Comparison of ENCODE assay signal across 21 mouse cellular contexts in genomic region chr6:82684136-82684535, GRCm38 (mm10). TPM values are rescaled to one million over a fixed set of nuclear protein-coding genes. Genes with fewer than 3 reads are reported as not detected.
DNase-seq lines count a peak whose midpoint lies in the region; ATAC-seq and TF ChIP-seq lines count a peak whose summit lies in the region.
"Had no signal": no experiment of that assay in that cellular context is flagged by ENCODE, and none has a peak within 500 bp of the region (broad histone marks: within the 10 kb centered on the region; RNA-seq: fewer than 3 reads in every experiment).

No protein-coding gene starts in this region.

- H3K9ac ChIP-seq in liver, adult 2 months (ENCODE audit: low read depth, low read length): no peak overlapping the region
- no peak overlapping the region for H3K9ac ChIP-seq in liver, embryonic 12.5 days

- TF ChIP-seq POLR2A in liver, adult 2 months (IDR thresholded peaks at IDR 0.05; ENCODE audit: extremely low read depth, insufficient read depth, low read length): no peak
- no peak for TF ChIP-seq POLR2A in testis, adult 2 months (IDR thresholded peaks at IDR 0.05; ENCODE audit: control insufficient read depth, low read depth, low read length)

- H3K27ac ChIP-seq in liver, adult 2 months (replicated peaks; ENCODE audit: insufficient read depth, low read depth, low read length): no peak overlapping the region
- H3K27ac ChIP-seq in liver, embryonic 12.5 days: no peak overlapping the region
- no peak overlapping the region for H3K27ac ChIP-seq in testis, adult 2 months (ENCODE audit: control insufficient read depth, insufficient read depth, low read depth, low read length)

- no peak for ATAC-seq in liver, embryonic 12.5 days
- ATAC-seq: activated CD4-positive, CD25-positive, alpha-beta regulatory T cell, adult 4 months; CD4-positive, CD25-positive, alpha-beta regulatory T cell, adult 4 months; Patski had no signal

- no peaks in the 10 kb centered on the region for H3K27me3 ChIP-seq in liver, adult 2 months (ENCODE audit: control insufficient read depth, insufficient read depth, low read length)
- H3K27me3 ChIP-seq in liver, embryonic 12.5 days (replicated peaks): no peaks in the 10 kb centered on the region
- H3K27me3 ChIP-seq in testis, adult 2 months (ENCODE audit: control insufficient read depth, insufficient read depth, low read length): no peaks in the 10 kb centered on the region
- H3K27me3 ChIP-seq: CH12.LX, Patski had no signal

- peak; percentile 67 for DNase-seq in heart, adult 11 months
- no peak for DNase-seq in heart, postnatal 36 days
- peak; percentile 63 for DNase-seq in liver, adult 2 months (ENCODE audit: extremely low read depth, low read depth, low spot score)
- DNase-seq in testis, postnatal 10 days (ENCODE audit: low spot score): no peak
- DNase-seq: adrenal gland, adult 2 months; adrenal gland, adult 8-10 months; adrenal gland, postnatal 10 days; adrenal gland, postnatal 14 days; adrenal gland, postnatal 25 days; adrenal gland, postnatal 36 days; B cell, adult 2 months; cerebellum, adult 11 months; cerebellum, adult 11-12 months; cerebellum, adult 18-20 months had no signal

- no peaks in the 10 kb centered on the region for H3K4me1 ChIP-seq in liver, adult 2 months (ENCODE audit: control insufficient read depth, insufficient read depth, low read length)
- H3K4me1 ChIP-seq in liver, embryonic 12.5 days: no peaks in the 10 kb centered on the region
- H3K4me1 ChIP-seq in testis, adult 2 months (ENCODE audit: control insufficient read depth, insufficient read depth, low read length): no peaks in the 10 kb centered on the region

- no peaks in the 10 kb centered on the region for H3K9me3 ChIP-seq in liver, embryonic 12.5 days (replicated peaks)

- H3K4me2 ChIP-seq in liver, embryonic 12.5 days: no peak overlapping the region

- intact Hi-C loops in heart, postnatal 36 days (cut with DNase I): no loop called here

- H3K79me2 ChIP-seq in liver, adult 2 months (ENCODE audit: control insufficient read depth, insufficient read depth, low read length): no peaks in the 10 kb centered on the region

- no peaks in the 10 kb centered on the region for H3K36me3 ChIP-seq in liver, adult 2 months (ENCODE audit: control insufficient read depth, insufficient read depth, low read length)
- H3K36me3 ChIP-seq in liver, embryonic 12.5 days: no peaks in the 10 kb centered on the region
- H3K36me3 ChIP-seq in testis, adult 2 months (ENCODE audit: control insufficient read depth, insufficient read depth, low read length): no peaks in the 10 kb centered on the region
- H3K36me3 ChIP-seq: G1E had no signal

- H3K4me3 ChIP-seq in liver, adult 2 months (ENCODE audit: insufficient read depth, low read depth, low read length): no peak overlapping the region
- H3K4me3 ChIP-seq in liver, embryonic 12.5 days: no peak overlapping the region
- peak overlapping the region; percentile 64 for H3K4me3 ChIP-seq in testis, adult 2 months (ENCODE audit: control insufficient read depth, low read depth, low read length)

- no peak for TF ChIP-seq CTCF in liver, adult 2 months (IDR thresholded peaks at IDR 0.05; ENCODE audit: low read depth, low read length)
- TF ChIP-seq CTCF in testis, adult 2 months (IDR thresholded peaks at IDR 0.05; ENCODE audit: control insufficient read depth, insufficient read depth, insufficient replicate concordance, low read depth, low read length): no peak

RNA-seq across cellular contexts. Expression of gene Pole4, which starts 21.0 kb away (rescaled TPM):
- 10 to 100 TPM; 15.6 to 18.7 TPM for total RNA-seq in heart, postnatal 36 days (2021)
- 23.7 and 24.8 TPM in 2 replicates for total RNA-seq in liver, adult 2 months (2014; rRNA removed)
- polyA plus RNA-seq in liver, adult 2 months (2012; rRNA removed): 12.2 and 21.5 TPM in 2 replicates
- polyA plus RNA-seq in liver, embryonic 12.5 days (2016; fragmentation: Nextera tagmentation; extraction: Ambion mirVana): 80.8 and 81.1 TPM in 2 replicates
- 11.6 and 16.4 TPM in 2 replicates for polyA plus RNA-seq in testis, adult 2 months (2012; rRNA removed)

Comparison
In these comparisons a context has a peak if more than half of its experiments do, and no peak if none do; other contexts are left out.
1. DNase-seq: peak in heart, adult 11 months (single experiment) and liver, adult 2 months (single experiment); none in heart, postnatal 36 days (0 of 2) and testis, postnatal 10 days (single experiment).